Mouse (Mus musculus) retina, postnatal 1 day (tissue): Measurements from ENCODE around the gene Scyl3.

Experiments used
- DNase-seq: peaks from one replicate; pipeline ENCODE4 v3.0.0-alpha.2; 2012

Gene Scyl3

GRCm38 (mm10) chr1:163964008-163964689 is 35.2 kb downstream of the Scyl3 start:
- no peak for DNase-seq

GRCm38 (mm10) chr1:163974471-163974870 is 45.6 kb downstream of the Scyl3 start:
- no peak for DNase-seq

GRCm38 (mm10) chr1:163975088-163975487 is 46.2 kb downstream of the Scyl3 start:
- DNase-seq = no peak

- no peak for DNase-seq
Measured at GRCm38 (mm10) chr1:163976515-163976914, 47.6 kb downstream of the Scyl3 start.

GRCm38 (mm10) chr1:163992371-163992770 is 63.5 kb downstream of the Scyl3 start:
- no peak for DNase-seq

- no peak for DNase-seq
Measured at GRCm38 (mm10) chr1:163994173-163994720, 65.3 kb downstream of the Scyl3 start.

GRCm38 (mm10) chr1:163994721-163995608 is 66.1 kb downstream of the Scyl3 start, which contains the start of the genes BC055324 and Mettl18:
TSS of gene BC055324 (minus strand) at chr1:163994796.
TSS of gene Mettl18 (plus strand) at chr1:163994889.
- DNase-seq = peak; percentile 97

GRCm38 (mm10) chr1:163995609-163995913 is 66.7 kb downstream of the Scyl3 start:
- DNase-seq = no peak

- no peak for DNase-seq
Measured at GRCm38 (mm10) chr1:164001831-164002452, 73.0 kb downstream of the Scyl3 start.

- DNase-seq = no peak
Measured at GRCm38 (mm10) chr1:164004311-164004710, 75.4 kb downstream of the Scyl3 start.
